Mouse (Mus musculus) spleen, adult 2 months (tissue): Measurements from ENCODE around the gene Fbn1.

Experiments
- CTCF ChIP-seq: fragments of 200-500 bp; IDR thresholded peaks from 2 replicates; pipeline ENCODE4 v1.5.1; 2011; ENCODE audit warnings: mild to moderate bottlenecking, inconsistent platforms; ENCODE audit not compliant: insufficient read depth, insufficient read length, insufficient replicate concordance; ENCODE audit errors: extremely low read depth
- POLR2A ChIP-seq: fragments of 200-500 bp; IDR thresholded peaks from 2 replicates; pipeline ENCODE4 v1.6.1; 2011; ENCODE audit warnings: low read depth, low read length, inconsistent platforms

DNA sequence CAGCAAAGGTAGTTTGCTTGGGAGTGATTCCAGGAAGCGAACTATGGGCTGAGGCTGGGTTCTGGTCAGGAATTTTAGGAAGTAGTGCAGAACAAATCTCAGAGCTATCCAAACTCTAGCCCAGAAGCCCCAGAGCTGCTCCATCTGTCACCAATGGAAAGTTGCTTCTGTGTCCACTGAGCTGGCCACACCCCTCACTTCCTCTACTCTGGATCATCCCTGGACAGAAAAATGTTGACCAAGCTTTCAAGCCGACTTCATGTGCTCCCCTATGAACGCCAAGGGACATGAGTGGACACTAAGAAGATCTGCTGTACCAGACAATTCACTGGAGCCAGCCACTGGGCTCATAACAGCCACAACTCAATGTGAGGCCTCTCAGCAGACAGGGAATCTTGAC, 31.6 kb downstream of the Fbn1 start:
- TF ChIP-seq CTCF (no peak), POLR2A (no peak)
